Mouse (Mus musculus) heart, embryonic 14.5 days (tissue): Measurements from ENCODE around the gene Mylk. TPM values are rescaled to one million over a fixed set of nuclear protein-coding genes. Genes with fewer than 3 reads are reported as not detected.

Experiments
- ATAC-seq: fragments of 200-750 bp; cut with Nextera tagmentation; 2 replicates; pipeline ENCODE4 v1.8.0; 2017; ENCODE audit warnings: low read depth, moderate TSS enrichment; ENCODE audit not compliant: insufficient number of reproducible peaks, insufficient read depth, low FRiP score
- H3K27ac ChIP-seq, 2 experiments: fragments of 200-500 bp in 1 of 2; fragments of 300-500 bp in 1 of 2; sonication (generic) in 1 of 2; replicated peaks in 1 of 2; 2 replicates each; pipeline ENCODE4 v1.5.1; 2012 to 2014; ENCODE audit warnings: low read depth in 2 of 2, low read length in 2 of 2, control low read depth in 1 of 2, mild to moderate bottlenecking in 1 of 2, mixed read lengths in 1 of 2; ENCODE audit not compliant: control insufficient read depth in 1 of 2, insufficient read depth in 1 of 2
- H3K27me3 ChIP-seq: fragments of 300-500 bp; sonication (generic); 2 replicates; pipeline ENCODE4 v1.6.1; 2014; ENCODE audit warnings: mild to moderate bottlenecking, low read length, control low read depth; ENCODE audit not compliant: control insufficient read depth, insufficient read depth
- H3K36me3 ChIP-seq: fragments of 300-500 bp; sonication (generic); 2 replicates; pipeline ENCODE4 v1.6.1; 2014; ENCODE audit warnings: mild to moderate bottlenecking, control low read depth, low read length, mixed read lengths; ENCODE audit not compliant: control insufficient read depth, insufficient read depth
- H3K4me1 ChIP-seq, 2 experiments: fragments of 200-500 bp in 1 of 2; fragments of 300-500 bp in 1 of 2; sonication (generic) in 1 of 2; 2 replicates each; pipeline ENCODE4 v1.6.1; 2012 to 2014; ENCODE audit warnings: low read length in 2 of 2, control low read depth in 1 of 2, mixed read lengths in 1 of 2; ENCODE audit not compliant: control insufficient read depth in 2 of 2, insufficient read depth in 2 of 2
- H3K4me2 ChIP-seq: fragments of 300-500 bp; sonication (generic); 2 replicates; pipeline ENCODE4 v1.6.1; 2014; ENCODE audit warnings: mild to moderate bottlenecking, low read length
- H3K4me3 ChIP-seq, 2 experiments: fragments of 200-500 bp in 1 of 2; fragments of 300-500 bp in 1 of 2; sonication (generic) in 1 of 2; 2 replicates each; pipeline ENCODE4 v1.5.1; 2012 to 2014; ENCODE audit warnings: low read length in 2 of 2, mild to moderate bottlenecking in 2 of 2, control low read depth in 1 of 2, low read depth in 1 of 2, moderate library complexity in 1 of 2; ENCODE audit not compliant: control insufficient read depth in 1 of 2, insufficient read depth in 1 of 2
- H3K9ac ChIP-seq: fragments of 300-500 bp; sonication (generic); 2 replicates; pipeline ENCODE4 v1.6.1; 2014; ENCODE audit warnings: mild to moderate bottlenecking, low read length
- H3K9me3 ChIP-seq: fragments of 300-500 bp; sonication (generic); 2 replicates; pipeline ENCODE4 v1.6.1; 2016; ENCODE audit warnings: low read length, control low read depth; ENCODE audit not compliant: control insufficient read depth
- WGBS: fragments of 180-500 bp; shearing (Covaris S2); extraction: QIAGEN DNeasy Blood & Tissue Kit; methylation state at CpG from one replicate; pipeline ENCODE4 v1.1.7; 2014; 5-methylcytosine and 5-hydroxymethylcytosine counted together
- polyA plus RNA-seq: library from polyadenylated mRNA; unstranded; fragments of >200 nt; fragmentation: Nextera tagmentation; extraction: Ambion mirVana; gene quantifications from 2 replicates; pipeline ENCODE4 v1.2.1, GENCODE M21; 2014

Gene Mylk
- polyA plus RNA-seq, 1 experiment from 2014 or later, result 8.5 TPM

GRCm38 (mm10) chr16:34854066-34854465, 109.1 kb downstream of the Mylk start:
- Histone ChIP-seq H3K9ac (no peak overlapping the region), H3K4me3 (no peak overlapping the region), H3K27ac (no peak overlapping the region), H3K27me3 (no peaks in the 10 kb centered on the region), H3K4me2 (no peak overlapping the region), H3K36me3 (no peaks in the 10 kb centered on the region), H3K9me3 (no peaks in the 10 kb centered on the region), H3K4me1 (no peaks in the 10 kb centered on the region)
- 50% methylated on average over 7 of the region's 7 CpGs for WGBS
- no peak for ATAC-seq

- Histone ChIP-seq H3K9me3 (no peaks in the 10 kb centered on the region), H3K4me3 (no peak overlapping the region), H3K9ac (no peak overlapping the region), H3K4me2 (no peak overlapping the region), H3K36me3 (no peaks in the 10 kb centered on the region), H3K4me1 (no peaks in the 10 kb centered on the region), H3K27ac (no peak overlapping the region), H3K27me3 (no peaks in the 10 kb centered on the region)
- WGBS, result 76% methylated on average over 6 of the region's 6 CpGs
- ATAC-seq, result no peak
Measured at GRCm38 (mm10) chr16:34855136-34855535, 110.1 kb downstream of the Mylk start.

- no peaks in the 10 kb centered on the region for H3K27me3 ChIP-seq
- H3K9ac ChIP-seq, result no peak overlapping the region
- H3K27ac ChIP-seq, result no peak overlapping the region
- WGBS, result 72% methylated on average over 2 of the region's 2 CpGs
- no peak for ATAC-seq
- no peak overlapping the region for H3K4me2 ChIP-seq
- no peaks in the 10 kb centered on the region for H3K4me1 ChIP-seq
- no peaks in the 10 kb centered on the region for H3K36me3 ChIP-seq
- H3K4me3 ChIP-seq, result no peak overlapping the region
- no peaks in the 10 kb centered on the region for H3K9me3 ChIP-seq
Measured at GRCm38 (mm10) chr16:34855751-34856150, 110.7 kb downstream of the Mylk start.

GRCm38 (mm10) chr16:34857631-34858030, 112.6 kb downstream of the Mylk start:
- Histone ChIP-seq H3K27me3 (no peaks in the 10 kb centered on the region), H3K4me2 (no peak overlapping the region), H3K36me3 (no peaks in the 10 kb centered on the region), H3K9me3 (no peaks in the 10 kb centered on the region), H3K4me3 (no peak overlapping the region), H3K27ac (no peak overlapping the region), H3K9ac (no peak overlapping the region), H3K4me1 (peaks cover 9 to 10% of the 10 kb centered on the region in 2 experiments)
- ATAC-seq, result no peak
- 73% methylated on average over 5 of the region's 5 CpGs for WGBS

- Histone ChIP-seq H3K27ac (no peak overlapping the region), H3K9me3 (no peaks in the 10 kb centered on the region), H3K36me3 (no peaks in the 10 kb centered on the region), H3K4me3 (no peak overlapping the region), H3K4me2 (no peak overlapping the region), H3K9ac (no peak overlapping the region), H3K4me1 (peaks cover 9 to 11% of the 10 kb centered on the region in 2 experiments), H3K27me3 (no peaks in the 10 kb centered on the region)
- no peak for ATAC-seq
- 82% methylated on average over 3 of the region's 3 CpGs for WGBS
Measured at GRCm38 (mm10) chr16:34860761-34861160, 115.8 kb downstream of the Mylk start.

- peak overlapping the region; percentile 12 to 34 for H3K27ac ChIP-seq
- H3K36me3 ChIP-seq, result no peaks in the 10 kb centered on the region
- 32% methylated on average over 10 of the region's 10 CpGs for WGBS
Measured at GRCm38 (mm10) chr16:34861744-34862365, 116.8 kb downstream of the Mylk start.

GRCm38 (mm10) chr16:34865373-34865772, 120.4 kb downstream of the Mylk start:
- Histone ChIP-seq H3K4me2 (no peak overlapping the region), H3K4me1 (peaks cover 9 to 11% of the 10 kb centered on the region in 2 experiments), H3K4me3 (no peak overlapping the region), H3K9me3 (no peaks in the 10 kb centered on the region), H3K27ac (no peak overlapping the region), H3K36me3 (no peaks in the 10 kb centered on the region), H3K27me3 (no peaks in the 10 kb centered on the region), H3K9ac (no peak overlapping the region)
- ATAC-seq, result no peak
- 65% methylated on average over 4 of the region's 4 CpGs for WGBS

More at GRCm38 (mm10) chr16:34861744-34862365, 116.8 kb downstream of the Mylk start:
- peaks cover 9 to 11% of the 10 kb centered on the region in 2 experiments for H3K4me1 ChIP-seq
- no peak overlapping the region for H3K4me3 ChIP-seq
- no peaks in the 10 kb centered on the region for H3K27me3 ChIP-seq
- no peak overlapping the region for H3K4me2 ChIP-seq
- no peaks in the 10 kb centered on the region for H3K9me3 ChIP-seq
- no peak overlapping the region for H3K9ac ChIP-seq
- ATAC-seq, result no peak

- no peak for ATAC-seq
- Histone ChIP-seq H3K4me3 (no peak overlapping the region), H3K27ac (no peak overlapping the region), H3K27me3 (no peaks in the 10 kb centered on the region), H3K36me3 (no peaks in the 10 kb centered on the region), H3K4me2 (no peak overlapping the region), H3K9ac (no peak overlapping the region), H3K4me1 (peaks cover 0 to 4% of the 10 kb centered on the region in 2 experiments; a peak in 3 of 4 replicates), H3K9me3 (no peaks in the 10 kb centered on the region)
- WGBS, result 94% methylated on average over 2 of the region's 2 CpGs
Measured at GRCm38 (mm10) chr16:34867217-34867616, 122.2 kb downstream of the Mylk start.
